Mouse (Mus musculus): Measurements from ENCODE around the gene Lamb1.

- TF ChIP-seq CTCF (IDR thresholded peaks at IDR 0.05; ENCODE audit: borderline replicate concordance, insufficient read depth, low read length): no peak
- TF ChIP-seq POLR2A (IDR thresholded peaks at IDR 0.05; ENCODE audit: low read depth, low read length): no peak
Observed at GRCm38 (mm10) chr12:31333261-31333660, 68.2 kb downstream of the Lamb1 start.

Measured in embryonic fibroblast, embryonic 13.5 days (primary cell).